In the genomic region with DNA sequence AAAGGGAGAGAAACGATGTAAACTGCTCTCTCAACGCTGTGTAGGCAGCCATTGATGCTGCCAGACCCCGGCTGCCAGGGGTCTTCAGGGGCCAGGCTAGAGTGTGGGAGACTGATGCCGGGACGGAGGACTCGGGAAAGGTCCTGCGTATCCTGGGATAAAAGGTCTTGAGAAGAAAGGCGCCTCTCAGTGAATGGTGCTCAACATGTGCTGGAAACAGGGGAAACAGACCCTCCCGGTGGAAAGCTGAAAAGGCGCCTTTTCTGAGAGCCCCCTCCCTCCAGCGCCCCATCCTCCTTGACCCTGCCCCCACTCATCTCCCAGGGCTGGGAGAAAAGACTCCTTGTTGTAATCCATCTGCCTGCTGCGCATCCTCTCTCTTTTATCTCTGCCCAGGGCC, we compare ENCODE assay signal across 9 mouse cellular contexts.
A peak's percentile ranks its signal among the peaks of the same experiment; 100 is the strongest.
DNase-seq lines count a peak whose midpoint lies in the region; ATAC-seq lines count a peak whose summit lies in the region.
"Had no signal": no experiment of that assay in that cellular context is flagged by ENCODE, and none has a peak within 500 bp of the region (broad histone marks: within the 10 kb centered on the region; RNA-seq: fewer than 3 reads in every experiment).

No protein-coding gene starts in this region.

- H3K27me3 ChIP-seq in kidney, embryonic 16.5 days (ENCODE audit: insufficient read depth, low read length) = no peaks in the 10 kb centered on the region
- no peaks in the 10 kb centered on the region for H3K27me3 ChIP-seq in embryonic facial prominence, embryonic 12.5 days
- peaks cover 3% of the 10 kb centered on the region; the same call in 1 of the 2 replicates for H3K27me3 ChIP-seq in hindbrain, embryonic 13.5 days

- H3K4me2 ChIP-seq in kidney, embryonic 16.5 days (replicated peaks; ENCODE audit: low read depth, low read length) = no peak overlapping the region; the same call in 1 of the 2 replicates
- peak overlapping the region; percentile 30 for H3K4me2 ChIP-seq in embryonic facial prominence, embryonic 12.5 days (replicated peaks)
- H3K4me2 ChIP-seq in hindbrain, embryonic 13.5 days = peak overlapping the region; percentile 39

- H3K4me1 ChIP-seq in kidney, embryonic 16.5 days (ENCODE audit: insufficient read depth, low read length) = peaks cover 6% of the 10 kb centered on the region; the same call in 1 of the 2 replicates
- H3K4me1 ChIP-seq in embryonic facial prominence, embryonic 12.5 days = peaks cover 20% of the 10 kb centered on the region
- peaks cover 8% of the 10 kb centered on the region for H3K4me1 ChIP-seq in hindbrain, embryonic 13.5 days (replicated peaks)

- DNase-seq in kidney, adult 18-20 months = no peak
- DNase-seq in neural tube, embryonic 10.5 days (ENCODE audit: extremely low spot score, low spot score) = peak; percentile 49
- DNase-seq in thymus, postnatal 36 days = no peak
- DNase-seq in right cerebral cortex, postnatal 14 days = no peak

- WGBS in kidney, embryonic 16.5 days = 28% methylated on average over 12 of the region's 12 CpGs
- WGBS in embryonic facial prominence, embryonic 12.5 days = 11% methylated on average over 12 of the region's 12 CpGs
- WGBS in hindbrain, embryonic 13.5 days = 4% methylated on average over 12 of the region's 12 CpGs

- H3K9ac ChIP-seq in kidney, embryonic 16.5 days (replicated peaks; ENCODE audit: low read length) = no peak overlapping the region
- H3K9ac ChIP-seq in embryonic facial prominence, embryonic 12.5 days = no peak overlapping the region
- 0 out of 2 replicates have a peak overlapping the region, but pooled peaks have one; percentile 19 for H3K9ac ChIP-seq in hindbrain, embryonic 13.5 days

- H3K27ac ChIP-seq in kidney, embryonic 16.5 days (ENCODE audit: low read length) = no peak overlapping the region
- H3K27ac ChIP-seq in embryonic facial prominence, embryonic 12.5 days = no peak overlapping the region
- H3K27ac ChIP-seq in hindbrain, embryonic 13.5 days = peak overlapping the region; percentile 23; the same call in 1 of the 2 replicates

- ATAC-seq in kidney, embryonic 16.5 days (ENCODE audit: low FRiP score, low TSS enrichment) = no peak
- ATAC-seq in embryonic facial prominence, embryonic 12.5 days (ENCODE audit: insufficient number of reproducible peaks, insufficient read depth, low FRiP score, low TSS enrichment) = no peak
- ATAC-seq in hindbrain, embryonic 13.5 days (ENCODE audit: low FRiP score) = peak; percentile 57; the same call in 1 of the 2 replicates
- ATAC-seq in inflammation-experienced regulatory T-cells, adult 6 months = no peak

- no peaks in the 10 kb centered on the region for H3K36me3 ChIP-seq in kidney, embryonic 16.5 days (ENCODE audit: insufficient read depth, low read length)
- H3K36me3 ChIP-seq in embryonic facial prominence, embryonic 12.5 days = no peaks in the 10 kb centered on the region
- H3K36me3 ChIP-seq in hindbrain, embryonic 13.5 days = no peaks in the 10 kb centered on the region
- H3K36me3 ChIP-seq: G1E had no signal

- H3K9me3 ChIP-seq in kidney, embryonic 16.5 days (ENCODE audit: low read length) = peaks cover 7% of the 10 kb centered on the region
- no peaks in the 10 kb centered on the region for H3K9me3 ChIP-seq in embryonic facial prominence, embryonic 12.5 days
- H3K9me3 ChIP-seq in hindbrain, embryonic 13.5 days = no peaks in the 10 kb centered on the region; the same call in 1 of the 2 replicates
- H3K9me3 ChIP-seq: G1E had no signal

- H3K4me3 ChIP-seq in kidney, embryonic 16.5 days (ENCODE audit: low read length) = 0 out of 2 replicates have a peak overlapping the region, but pooled peaks have one; percentile 11
- no peak overlapping the region for H3K4me3 ChIP-seq in embryonic facial prominence, embryonic 12.5 days
- no peak overlapping the region for H3K4me3 ChIP-seq in hindbrain, embryonic 13.5 days
